Mouse (Mus musculus) brain, embryonic 14.5 days (tissue): Measurements from ENCODE around the gene Tmem63c.

Experiments used
- CTCF ChIP-seq: fragments of 200-500 bp; IDR thresholded peaks from 2 replicates; pipeline ENCODE4 v1.5.1; 2012; ENCODE audit warnings: inconsistent platforms, mild to moderate bottlenecking, moderate library complexity, borderline replicate concordance; ENCODE audit not compliant: insufficient read depth, insufficient read length; ENCODE audit errors: extremely low read depth
- POLR2A ChIP-seq: fragments of 200-500 bp; IDR thresholded peaks from 2 replicates; pipeline ENCODE4 v1.6.1; 2012; ENCODE audit warnings: mild to moderate bottlenecking, inconsistent platforms, borderline replicate concordance; ENCODE audit not compliant: poor library complexity, insufficient read depth, insufficient read length, severe bottlenecking; ENCODE audit errors: extremely low read depth

- TF ChIP-seq CTCF = peak; percentile 19; the same call in 1 of the 2 replicates
- no peak for TF ChIP-seq POLR2A
Observed at GRCm38 (mm10) chr12:87026109-87026870, 5.2 kb downstream of the Tmem63c start.
